Mouse (Mus musculus) lung, postnatal 0 days (tissue): Measurements from ENCODE around the gene Smg8.

Experiments
- CTCF ChIP-seq: IDR thresholded peaks from 2 replicates; pipeline ENCODE4 v1.5.1; 2016; ENCODE audit warnings: antibody characterized with exemption, mild to moderate bottlenecking
- EP300 ChIP-seq: IDR thresholded peaks from 2 replicates; pipeline ENCODE4 v1.6.1; 2016; ENCODE audit warnings: antibody characterized with exemption, mild to moderate bottlenecking, control low read depth

GRCm38 (mm10) chr11:87086290-87086984 is at the start of gene Smg8:
- no peak for TF ChIP-seq CTCF
- peak; percentile 25; the same call in 1 of the 2 replicates for TF ChIP-seq EP300
